12 mouse cellular contexts compared by ENCODE assay signal in the genomic region with DNA sequence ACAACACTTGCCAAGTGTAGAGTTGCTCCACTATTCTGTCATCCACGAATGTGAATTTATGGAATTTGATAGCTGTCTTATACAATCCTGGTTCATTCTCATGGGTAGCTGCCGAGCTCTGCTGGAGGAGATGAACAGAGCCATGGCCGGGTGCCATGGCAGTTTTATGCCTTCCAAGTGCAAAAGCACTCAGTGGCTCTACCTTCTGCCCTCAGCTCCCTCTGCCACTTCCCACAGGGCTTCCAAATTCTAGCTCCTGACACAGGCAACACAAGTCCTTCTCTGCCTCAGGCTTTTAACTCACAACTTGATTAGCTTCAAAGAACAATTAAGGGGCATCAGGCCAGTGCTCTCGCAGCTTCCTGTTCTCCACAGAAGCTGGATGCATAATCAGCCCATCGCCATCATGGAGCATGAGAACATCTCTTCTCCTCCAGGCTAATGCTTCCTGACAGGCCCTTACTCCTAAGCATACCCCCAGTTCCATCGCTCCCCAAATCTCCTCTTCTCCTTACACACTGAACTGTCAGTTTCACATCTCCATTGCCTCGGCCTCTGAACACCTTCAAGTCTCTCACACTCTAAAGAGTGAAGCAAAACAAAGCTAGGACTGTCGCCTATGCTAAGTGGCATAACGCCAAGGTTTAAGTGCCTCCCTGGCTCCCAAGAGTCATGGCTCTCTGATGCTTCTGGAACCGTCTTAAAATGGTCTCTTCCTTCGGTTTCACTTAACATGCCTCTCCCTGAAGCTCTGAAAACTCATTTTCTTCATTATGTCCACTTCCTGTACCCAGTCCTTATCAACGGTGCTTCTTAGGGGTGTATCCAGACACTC.
A peak's percentile ranks its signal among the peaks of the same experiment; 100 is the strongest.
DNase-seq lines count a peak whose midpoint lies in the region; TF ChIP-seq lines count a peak whose summit lies in the region.
"Had no signal": no experiment of that assay in that cellular context is flagged by ENCODE, and none has a peak within 500 bp of the region (broad histone marks: within the 10 kb centered on the region; RNA-seq: fewer than 3 reads in every experiment).

No protein-coding gene starts in this region.

- no peak overlapping the region for H3K4me3 ChIP-seq in left cerebral cortex, adult 2 months

- no peak for TF ChIP-seq CTCF in left cerebral cortex, adult 2 months (IDR thresholded peaks at IDR 0.05)

- H3K27ac ChIP-seq in left cerebral cortex, adult 2 months, result 0 out of 2 replicates have a peak overlapping the region, but pooled peaks have one; percentile 15

- no peak for DNase-seq in left cerebral cortex, adult 2 months (ENCODE audit: extremely low spot score in 1 of 2, low spot score in 2 of 2)
- no peak for DNase-seq in left cerebral cortex, adult 9 months (ENCODE audit: low spot score in 2 of 2)
- peak; percentile 95 for DNase-seq in brain, adult 2 months (ENCODE audit: low read depth, low spot score)
- peak; percentile 82 for DNase-seq in cerebellum, adult 9-10 months
- peak; percentile 20 for DNase-seq in lung, postnatal 25 days (ENCODE audit: low spot score)
- no peak for DNase-seq in kidney, adult 8-10 months
- no peak for DNase-seq in kidney, adult 11 months
- DNase-seq: adrenal gland, postnatal 14 days; gastrocnemius, postnatal 10 days; kidney, postnatal 36 days; right cerebral cortex, adult 18-20 months; thymus, postnatal 25 days had no signal

- intact Hi-C loops in left cerebral cortex, adult 2 months (cut with DNase I), result no loop called here

Comparison
In these comparisons a context has a peak if more than half of its experiments do, and no peak if none do; other contexts are left out.
1. DNase-seq: peak in brain, adult 2 months (single experiment), cerebellum, adult 9-10 months (single experiment) and lung, postnatal 25 days (single experiment); none in left cerebral cortex, adult 2 months (0 of 2), left cerebral cortex, adult 9 months (0 of 2), kidney, adult 8-10 months (0 of 2) and kidney, adult 11 months (single experiment).